Mouse (Mus musculus) cortical plate, adult 2 months (tissue): ENCODE data around the gene Chd3.

Experiments used
- CTCF ChIP-seq: fragments of 200-500 bp; IDR thresholded peaks from 2 replicates; pipeline ENCODE4 v1.5.1; 2011; ENCODE audit warnings: mild to moderate bottlenecking, control low read depth, low read length; ENCODE audit not compliant: insufficient read depth; ENCODE audit errors: extremely low read depth
- POLR2A ChIP-seq: fragments of 200-500 bp; IDR thresholded peaks from 2 replicates; pipeline ENCODE4 v1.6.1; 2011; ENCODE audit warnings: mild to moderate bottlenecking, low read length, control low read depth; ENCODE audit not compliant: insufficient read depth; ENCODE audit errors: extremely low read depth

GRCm38 (mm10) chr11:69371601-69372000, 2.4 kb upstream of the Chd3 start:
- TF ChIP-seq POLR2A (no peak), CTCF (no peak)
